Mouse (Mus musculus) R1 (cell line): Measurements from ENCODE around the gene Gns.
A peak's percentile ranks its signal among the peaks of the same experiment; 100 is the strongest.

Experiments used
- DNase-seq: peaks from one replicate; pipeline ENCODE4 v3.0.0-alpha.2; 2018; ENCODE audit warnings: low read depth, low spot score

Gns gene

DNA sequence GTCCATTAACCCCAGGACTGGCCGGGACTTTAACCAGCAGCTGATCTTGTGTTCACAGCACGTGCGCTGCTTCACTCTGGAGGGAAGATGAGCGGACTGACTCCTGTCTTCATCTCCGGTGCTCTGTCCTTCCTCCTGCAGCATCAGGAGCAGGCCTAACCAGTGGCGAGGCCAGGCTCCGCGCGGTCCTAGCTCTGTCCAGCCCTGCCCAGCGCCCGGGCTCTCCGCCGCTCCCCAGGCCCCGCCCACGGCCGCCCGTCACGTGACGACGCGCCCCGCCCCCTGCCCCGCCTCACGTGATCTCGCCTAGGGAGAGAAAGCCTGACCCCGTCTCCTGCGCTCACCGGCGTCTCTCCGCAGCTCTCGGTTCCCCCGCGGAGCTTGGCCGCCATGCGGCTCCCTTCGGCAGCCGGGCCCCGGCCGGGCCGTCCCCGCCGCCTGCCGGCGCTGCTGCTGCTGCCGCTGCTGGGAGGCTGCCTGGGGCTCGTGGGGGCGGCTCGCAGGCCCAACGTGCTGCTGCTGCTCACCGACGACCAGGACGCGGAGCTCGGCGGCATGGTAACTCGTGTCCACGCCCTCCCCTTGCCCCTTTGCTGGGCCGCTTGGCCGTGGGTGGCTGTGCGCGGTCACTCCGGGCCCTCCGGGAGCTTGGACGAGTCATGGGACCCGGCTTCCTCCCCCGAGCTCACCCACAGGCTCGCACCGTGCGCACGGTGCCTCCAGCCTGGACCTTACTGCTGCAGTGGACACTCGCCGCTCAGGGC lies at the start of gene Gns:
TSS of gene Gns (plus strand) at position 290 of the 764 bp plus-strand sequence.
- DNase-seq, result peak; percentile 74

DNA sequence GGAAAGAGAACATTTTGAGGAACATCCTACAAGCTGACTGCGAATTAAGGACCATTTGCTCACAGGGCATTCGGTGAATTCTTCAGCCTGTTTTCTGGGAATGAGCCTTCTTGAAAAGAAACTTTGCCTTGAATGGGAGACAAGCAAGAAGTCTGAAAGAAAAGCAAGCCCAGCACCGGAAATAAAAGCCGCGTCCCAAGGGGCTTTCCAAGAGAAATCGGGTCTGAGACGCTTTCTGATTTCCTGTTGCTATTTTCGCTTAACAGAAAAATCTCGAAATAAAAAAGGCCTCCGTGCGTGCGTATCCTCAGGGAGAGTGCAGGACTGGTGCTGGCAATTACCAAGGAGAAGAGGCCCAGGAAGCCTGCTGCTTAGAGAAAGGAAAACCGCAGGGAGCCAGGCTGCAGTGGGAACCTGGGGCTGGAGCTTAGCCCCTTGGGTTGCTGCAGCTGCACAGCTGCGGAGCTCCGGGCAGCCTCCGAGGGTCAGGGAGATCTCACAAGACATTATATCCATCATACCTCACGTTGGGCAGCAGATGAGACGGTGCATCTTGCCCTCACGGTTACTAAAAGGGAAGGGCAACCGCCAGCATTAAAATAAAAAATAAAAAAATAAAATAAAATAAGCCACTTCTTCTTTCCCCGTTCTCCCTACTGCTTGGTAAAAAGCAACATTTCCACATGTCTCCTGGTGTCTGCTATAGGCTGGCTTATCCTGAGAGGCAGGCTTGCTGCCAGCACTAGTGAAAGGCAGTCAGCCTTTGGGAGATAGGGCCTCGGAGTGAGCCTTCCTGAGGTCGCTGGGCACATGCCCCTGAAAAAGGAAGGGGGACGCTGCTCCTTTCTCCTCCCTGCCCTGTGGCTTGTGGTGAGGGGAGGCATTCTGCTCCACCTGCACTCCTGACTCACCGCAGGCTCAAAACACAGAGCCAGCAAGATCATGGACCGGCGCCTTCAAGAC lies 49.3 kb upstream of the Gns start:
- no peak for DNase-seq

DNA sequence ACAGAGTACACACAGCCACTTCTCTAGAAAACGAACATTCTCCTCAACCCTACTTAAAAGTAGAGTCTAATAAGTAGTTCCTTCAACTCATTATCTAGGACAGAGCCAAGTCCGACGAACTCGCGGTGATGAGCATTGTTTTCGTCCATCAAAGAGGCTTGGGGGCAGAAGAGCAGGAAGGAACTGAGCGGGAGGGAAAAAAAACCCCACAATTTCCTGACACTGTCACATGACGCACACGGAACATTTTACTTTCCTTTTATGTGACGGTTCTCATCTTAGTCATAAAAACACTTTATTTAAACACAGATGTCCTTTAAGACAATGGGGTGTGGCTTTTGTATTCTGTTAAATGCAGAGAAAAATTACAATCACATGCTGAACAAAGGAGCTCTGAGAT lies 48.5 kb upstream of the Gns start:
- no peak for DNase-seq

DNA sequence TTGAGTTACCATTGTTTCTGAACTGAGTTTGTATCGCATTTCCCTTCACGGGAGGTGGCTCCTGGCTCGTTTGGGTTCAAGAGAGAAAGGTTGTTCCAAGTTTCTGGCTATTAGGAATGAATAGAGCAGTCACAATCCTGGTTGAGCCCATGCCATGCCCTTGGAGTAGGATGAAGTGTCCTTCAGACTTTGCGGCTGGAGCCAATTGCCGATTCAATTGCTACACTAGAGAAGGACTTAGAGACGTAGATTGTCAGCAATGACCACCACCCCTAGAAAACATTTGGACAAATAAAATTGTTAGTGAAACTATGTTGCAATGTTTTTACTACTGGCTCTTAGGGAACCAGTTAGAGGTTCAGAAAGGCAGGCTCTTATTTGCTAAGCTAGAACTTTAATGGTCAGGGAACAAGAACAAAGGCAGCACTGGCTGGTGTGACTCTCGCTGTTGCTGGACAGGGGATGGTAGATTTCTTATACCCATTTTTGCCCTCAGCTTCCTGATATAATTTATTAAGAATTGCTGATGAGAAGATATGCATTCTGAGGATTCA lies 46.4 kb upstream of the Gns start:
- DNase-seq, result no peak

DNA sequence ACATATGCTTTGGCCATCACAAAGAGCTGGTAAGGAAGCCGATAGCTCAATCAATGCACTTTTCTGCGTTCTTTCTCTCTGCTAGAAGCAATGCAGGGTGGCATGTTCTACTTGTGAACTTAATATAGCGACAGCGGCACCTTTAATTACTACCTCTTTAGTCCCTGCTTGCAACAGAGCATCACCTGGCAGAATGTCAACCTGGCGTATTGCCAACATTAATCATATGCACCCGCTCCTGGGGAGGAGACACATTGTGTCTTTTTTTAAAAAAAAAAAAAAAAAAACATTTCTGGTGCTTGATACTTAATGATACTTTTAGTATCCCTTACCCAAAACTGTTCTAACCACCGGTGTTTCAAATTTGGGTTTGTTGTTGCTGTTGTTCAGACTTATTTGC lies 41.4 kb upstream of the Gns start:
- no peak for DNase-seq

DNA sequence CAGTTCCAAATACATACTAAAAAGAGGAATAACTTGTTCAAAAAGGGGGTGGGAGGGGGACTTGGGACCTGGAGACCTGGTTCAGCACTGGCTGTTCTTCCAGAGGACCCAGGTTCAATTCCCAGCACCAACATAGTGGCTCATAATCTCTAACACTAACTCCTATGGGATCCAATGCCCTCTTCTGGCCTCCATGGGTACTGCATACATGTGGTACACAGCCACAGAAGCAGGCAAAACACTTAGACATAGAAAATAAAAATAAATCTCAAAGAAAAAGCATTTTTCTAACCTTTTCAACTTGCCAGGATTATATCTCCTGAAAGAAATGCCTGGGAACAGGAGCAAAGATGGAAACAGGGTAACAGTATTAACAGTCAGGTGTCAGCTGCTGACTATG lies 38.7 kb upstream of the Gns start:
- peak; percentile 56 for DNase-seq

DNA sequence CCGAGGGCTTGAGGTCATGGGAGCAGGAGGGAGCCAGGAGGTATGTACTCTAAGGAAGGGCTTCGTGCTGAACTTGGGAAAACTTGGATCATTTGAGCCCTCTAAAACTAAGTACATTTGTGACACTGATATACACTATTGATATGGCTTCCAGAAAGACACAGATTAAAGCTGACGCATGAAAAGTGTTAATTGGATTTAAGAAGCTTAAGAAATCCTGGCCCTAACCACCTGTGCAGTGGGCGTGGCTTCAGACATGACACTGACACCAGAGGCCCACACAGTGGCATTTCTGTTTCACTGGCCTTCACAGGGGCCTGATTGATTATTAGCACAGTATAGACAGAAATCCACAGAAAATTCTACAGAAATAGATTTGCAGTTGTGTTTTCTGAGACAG lies 35.3 kb upstream of the Gns start:
- no peak for DNase-seq

DNA sequence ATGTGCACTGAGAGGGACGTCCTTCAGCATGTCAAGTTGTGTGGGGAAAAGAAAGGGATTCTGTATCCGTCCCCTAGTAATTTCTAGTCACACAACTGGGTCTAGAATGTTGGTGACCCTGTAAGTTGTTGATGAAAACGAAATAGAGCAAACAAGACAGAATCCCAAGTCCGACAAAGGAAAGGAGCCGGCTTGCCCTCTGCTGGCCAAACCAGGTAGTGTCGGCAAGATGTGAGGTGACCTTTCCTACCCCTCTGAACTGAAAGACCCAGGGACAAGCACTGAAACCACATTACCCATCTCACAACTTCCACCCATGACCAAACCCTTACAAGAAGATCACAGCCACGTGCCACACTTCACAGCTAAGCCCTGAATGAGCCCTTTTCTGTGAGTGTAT lies 34.0 kb upstream of the Gns start:
- peak; percentile 63 for DNase-seq

DNA sequence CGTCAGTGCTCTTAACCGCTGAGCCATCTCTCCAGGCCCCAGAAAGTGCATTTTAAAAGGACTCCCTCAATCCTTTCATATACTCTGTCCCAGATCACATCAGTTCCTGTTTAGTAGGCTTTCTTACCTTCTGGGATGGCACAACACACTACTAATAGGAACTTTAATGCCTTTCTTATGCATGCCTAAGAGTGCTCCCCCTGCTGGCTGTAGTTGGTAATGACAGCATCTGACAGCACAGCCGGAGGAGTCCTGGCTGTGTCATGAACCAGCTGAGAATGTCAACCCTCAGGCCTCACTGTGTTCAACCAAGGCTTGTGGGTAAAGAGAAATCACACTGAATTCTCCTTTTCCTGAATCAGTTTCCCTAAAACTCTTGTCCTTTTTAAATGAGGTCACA lies 30.3 kb upstream of the Gns start:
- peak; percentile 85 for DNase-seq

DNA sequence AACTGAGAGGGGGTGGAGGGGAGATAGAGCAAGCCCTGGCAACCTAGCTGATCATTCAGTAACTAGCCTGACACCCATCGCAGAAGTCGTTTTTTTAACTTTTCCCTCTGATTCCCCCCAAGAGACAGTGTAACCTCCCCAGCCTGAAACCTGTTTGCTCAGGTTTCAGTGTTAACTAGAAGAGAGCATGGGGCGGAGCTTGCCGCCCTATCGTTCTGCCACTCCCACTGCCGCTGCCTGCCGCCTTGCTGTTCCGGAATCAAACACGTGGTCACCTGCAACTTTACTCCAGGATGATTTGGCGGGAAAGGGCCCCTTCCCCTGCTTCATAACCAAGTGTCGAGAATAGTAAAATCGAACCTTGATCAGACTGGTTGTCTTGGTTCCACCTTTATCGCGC lies 28.4 kb upstream of the Gns start:
- DNase-seq, result peak; percentile 81

DNA sequence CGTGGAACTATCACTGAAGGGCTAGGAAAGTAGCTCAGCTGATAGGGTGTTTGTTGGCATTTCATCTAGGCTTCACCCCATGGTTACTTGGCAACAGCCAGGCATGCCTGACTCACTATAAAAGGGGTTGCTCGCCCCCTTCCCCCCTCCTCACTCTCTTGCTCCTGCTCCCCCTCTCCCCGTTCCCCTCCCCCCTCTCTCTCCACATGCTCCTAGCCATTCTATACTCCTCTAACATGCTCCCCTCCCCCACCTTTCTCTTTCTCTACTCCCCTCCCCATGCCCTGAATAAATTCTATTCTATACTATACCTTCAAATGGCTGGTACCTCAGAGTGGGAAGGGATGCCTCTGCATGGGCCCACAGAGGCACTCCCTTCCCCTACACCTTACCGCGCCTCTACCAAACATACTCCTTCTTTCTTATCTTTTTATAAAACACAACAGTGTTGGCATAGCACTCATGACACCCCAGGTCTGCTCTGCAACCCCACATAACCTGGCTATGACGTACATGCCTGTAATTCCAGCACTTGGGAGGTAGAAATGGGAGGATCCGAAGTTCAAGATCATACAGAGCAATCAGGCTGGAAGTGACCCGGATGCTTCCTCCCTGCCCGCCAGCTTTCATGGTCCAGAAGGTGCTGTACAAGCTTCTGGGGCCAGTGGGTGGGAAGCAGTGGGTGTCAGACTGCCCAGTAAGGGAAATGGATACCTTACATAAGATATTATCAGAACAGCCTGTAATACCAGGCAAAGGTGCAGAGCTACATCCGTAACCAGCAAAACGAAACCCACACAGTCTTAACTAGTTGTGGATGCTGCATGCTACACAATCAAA lies 23.9 kb upstream of the Gns start:
- no peak for DNase-seq

DNA sequence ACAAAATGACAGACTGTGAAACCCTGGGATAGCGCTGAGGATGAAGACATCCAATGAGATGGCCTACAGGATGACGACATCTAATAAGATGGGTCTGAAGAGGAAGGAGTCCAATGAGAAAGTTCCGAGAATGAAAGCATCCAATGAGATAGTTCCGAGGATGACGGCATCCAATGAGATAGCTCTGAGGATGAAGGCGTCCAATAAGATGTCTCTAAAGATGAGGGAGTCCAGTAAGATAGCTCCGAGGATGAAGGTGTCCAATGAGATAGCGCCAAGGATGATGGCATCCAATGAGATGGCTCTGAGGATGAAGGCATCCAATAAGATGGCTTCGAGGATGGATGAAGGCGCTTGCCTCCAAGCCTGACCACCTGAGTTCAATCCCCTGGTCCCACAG lies 22.6 kb upstream of the Gns start:
- peak; percentile 72 for DNase-seq

DNA sequence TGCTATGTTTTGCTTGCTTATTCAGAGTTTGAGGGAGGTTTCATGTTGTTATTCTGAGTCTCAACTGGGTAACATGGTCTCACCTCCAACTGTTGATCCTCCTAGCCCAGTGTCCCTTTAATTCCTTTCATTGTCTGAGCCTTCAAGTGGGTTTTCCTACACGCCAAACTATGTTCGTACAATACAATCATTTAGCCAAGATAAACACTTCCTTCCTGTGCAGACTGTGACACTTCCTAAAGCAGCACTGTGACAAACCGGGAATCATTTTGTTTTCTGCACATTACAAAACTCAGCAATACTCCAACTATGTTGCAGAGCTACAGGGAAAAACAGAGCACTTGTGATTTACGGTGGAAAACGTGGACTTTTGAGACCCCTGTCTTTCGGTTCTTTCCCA lies 21.0 kb upstream of the Gns start:
- no peak for DNase-seq

DNA sequence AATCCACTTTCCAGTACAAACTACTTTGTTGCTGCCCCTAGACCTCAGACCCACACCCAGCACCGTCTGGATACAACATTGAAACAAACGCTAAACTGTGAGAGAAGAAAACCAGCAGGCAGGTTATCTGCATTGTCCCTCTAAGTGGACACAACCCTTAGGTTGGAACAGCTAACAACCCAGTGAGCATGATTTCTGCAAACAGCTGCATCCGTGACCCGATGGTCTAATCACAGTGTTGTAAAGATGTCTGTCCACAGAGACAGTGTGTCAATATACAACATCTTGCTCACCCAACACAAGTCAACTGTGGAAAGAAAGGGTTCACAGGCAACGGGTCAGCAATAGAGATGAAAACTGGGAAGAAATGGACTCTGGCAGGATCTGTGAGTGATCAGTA lies 15.6 kb upstream of the Gns start:
- DNase-seq, result no peak

DNA sequence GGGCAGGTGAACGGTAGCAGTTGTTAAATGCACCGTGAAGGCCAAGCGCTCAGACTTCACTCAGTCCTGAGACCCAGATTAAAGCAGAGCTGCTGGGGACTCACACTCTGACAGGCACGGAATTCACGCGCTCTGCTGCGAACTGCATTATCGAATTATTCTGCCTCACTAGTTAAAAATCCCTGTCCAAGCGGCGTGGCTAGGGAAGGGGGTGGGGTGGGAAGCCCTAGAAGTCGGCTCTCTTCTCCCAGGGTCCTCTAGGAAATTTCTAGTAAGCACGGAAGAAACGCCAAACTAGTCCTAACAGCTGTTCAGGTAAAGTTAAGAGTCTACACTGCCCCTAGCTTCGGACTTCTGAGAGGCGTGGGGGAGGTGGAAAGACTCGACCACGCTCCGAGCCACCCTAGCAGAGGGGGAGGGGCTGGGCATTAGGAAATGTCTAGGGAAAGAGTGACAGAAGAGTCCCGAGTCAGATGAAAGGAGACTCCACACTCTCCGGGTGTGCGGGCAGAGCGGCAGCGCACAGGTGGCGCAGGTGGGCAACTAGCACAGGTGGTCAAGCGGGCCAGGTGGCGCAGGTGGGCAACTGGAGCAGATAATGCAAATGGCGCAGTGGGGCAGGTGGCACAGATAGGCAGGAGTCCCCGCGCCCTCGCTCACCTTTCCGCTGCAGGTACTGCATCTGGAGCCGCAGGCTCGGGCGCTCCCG lies 14.4 kb upstream of the Gns start:
- DNase-seq, result peak; percentile 63

DNA sequence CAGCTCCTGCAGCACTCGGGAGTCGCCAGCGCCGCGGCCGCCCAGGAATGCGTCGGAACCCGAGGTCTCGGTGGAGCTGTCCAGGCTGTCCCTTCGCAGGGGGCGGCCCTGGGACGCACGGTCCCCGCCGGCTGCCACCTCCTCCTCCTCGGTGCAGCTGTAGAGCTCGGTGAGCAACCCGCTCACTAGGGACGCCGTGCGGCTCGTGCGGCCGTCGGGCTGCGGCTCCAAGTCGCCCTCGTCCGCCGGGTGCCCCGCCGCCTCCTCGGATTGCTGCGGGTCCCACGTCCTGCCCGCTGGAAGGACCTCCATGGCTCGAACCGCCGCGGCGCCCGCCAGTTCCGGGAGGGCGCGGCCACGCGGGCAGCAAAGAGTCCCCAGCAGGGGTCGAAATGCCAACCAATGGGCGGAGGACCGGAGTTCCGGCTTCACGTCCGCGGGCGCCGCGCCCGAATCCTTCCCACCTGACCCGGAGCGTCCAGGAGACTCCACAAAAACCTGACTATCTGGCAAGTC lies 13.8 kb upstream of the Gns start, which contains the start of gene Tbc1d30:
TSS of gene Tbc1d30 (minus strand) at position 213 of the 516 bp plus-strand sequence.
- DNase-seq, result peak; percentile 52

DNA sequence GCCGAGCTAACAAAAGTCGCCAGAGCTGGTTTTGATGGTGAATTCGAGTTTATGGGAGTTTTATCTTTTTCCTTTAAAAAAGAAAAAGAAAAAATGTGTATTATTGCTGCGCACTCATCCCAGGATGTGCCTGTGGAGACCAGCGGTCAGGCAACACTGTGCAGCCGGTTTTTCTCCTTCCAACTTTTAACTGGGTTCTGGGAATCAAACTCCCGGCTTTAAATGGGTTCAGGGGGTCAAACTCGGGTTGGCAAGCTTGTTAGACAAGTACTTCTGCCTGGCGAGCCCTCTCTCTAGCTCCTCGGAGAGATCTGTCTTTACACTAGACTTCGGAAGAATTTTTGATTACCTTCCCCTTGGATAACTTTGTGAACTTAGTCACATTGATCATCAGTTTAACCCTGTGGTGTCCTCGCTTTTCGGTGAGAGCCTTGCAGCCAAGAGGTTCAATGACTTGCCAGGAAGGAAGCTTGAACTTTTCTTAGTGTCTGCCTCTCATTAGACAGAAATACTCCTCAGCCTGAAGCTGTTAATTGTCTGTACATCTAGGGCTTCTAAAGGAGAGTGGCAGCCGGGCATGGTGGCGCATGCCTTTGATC lies 13.1 kb upstream of the Gns start:
- no peak for DNase-seq

DNA sequence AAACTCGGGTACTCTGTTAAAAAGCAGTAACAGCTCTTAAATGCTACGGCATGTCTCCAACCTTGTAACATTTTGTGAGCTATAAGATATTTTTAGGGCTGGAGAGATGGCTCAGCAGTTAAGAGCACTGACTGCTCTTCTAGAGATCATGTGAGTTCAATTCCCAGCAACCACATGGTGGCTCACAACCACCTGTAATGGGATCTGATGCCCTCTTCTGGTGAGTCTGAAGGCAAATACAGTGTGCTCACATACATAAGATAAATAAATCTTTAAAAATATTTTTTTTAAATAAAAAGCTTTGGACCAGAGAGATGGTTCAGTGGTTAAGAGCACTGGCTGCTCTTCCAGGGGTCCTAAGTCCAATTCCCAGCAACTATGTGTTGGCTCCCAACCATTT lies 4.5 kb upstream of the Gns start:
- DNase-seq, result no peak

DNA sequence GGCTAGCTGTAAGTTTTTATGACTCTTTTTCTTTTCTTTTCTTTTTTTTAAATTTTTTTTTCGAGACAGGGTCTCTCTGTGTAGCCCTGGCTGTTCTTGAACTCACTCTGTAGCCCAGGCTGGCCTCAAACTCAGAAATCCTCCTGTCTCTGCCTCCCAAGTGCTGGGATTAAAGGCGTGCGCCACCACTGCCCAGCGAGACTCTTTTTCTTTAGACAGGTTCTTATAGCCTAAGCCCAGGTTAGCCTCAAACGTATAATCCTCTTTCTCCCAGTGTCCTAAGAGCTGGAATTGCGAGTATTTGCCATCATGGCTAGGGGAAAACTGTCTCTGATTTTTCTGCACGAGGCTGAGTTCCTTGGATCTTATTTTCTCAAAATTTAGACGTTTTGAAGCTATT lies 1.7 kb upstream of the Gns start:
- no peak for DNase-seq

DNA sequence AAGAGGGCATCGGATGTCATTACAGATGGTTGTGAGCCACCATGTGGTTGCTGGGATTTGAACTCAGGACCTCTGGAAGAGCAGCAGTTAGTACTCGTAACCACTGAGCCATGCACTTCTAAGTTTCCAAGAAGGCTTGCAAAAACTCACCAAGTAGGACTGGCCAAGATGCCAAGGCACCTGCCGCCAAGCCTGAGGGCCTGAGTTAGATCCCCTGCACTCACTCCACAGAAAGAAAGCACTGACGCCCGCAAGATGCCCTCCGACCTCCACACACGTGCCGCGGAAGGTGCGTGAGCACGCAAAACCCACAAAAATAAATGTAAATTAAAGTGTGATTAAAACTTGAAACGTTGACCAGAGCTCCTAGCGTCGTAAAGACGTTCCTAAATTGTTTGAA lies 584 bp upstream of the Gns start:
- DNase-seq, result no peak
